Mouse (Mus musculus) liver, postnatal 0 days (tissue): Measurements from ENCODE around the gene Fut8. TPM values are rescaled to one million over a fixed set of nuclear protein-coding genes. Genes with fewer than 3 reads are reported as not detected.

ENCODE experiments used
- ATAC-seq: fragments of 200-750 bp; cut with Nextera tagmentation; 2 replicates; pipeline ENCODE4 v1.8.0; 2017; ENCODE audit warnings: mild to moderate bottlenecking, moderate library complexity
- DNase-seq: peaks from one replicate; pipeline ENCODE4 v3.0.0-alpha.2; 2016
- H3K27ac ChIP-seq: fragments of 300-500 bp; sonication (generic); 2 replicates; pipeline ENCODE4 v1.5.1; 2014; ENCODE audit warnings: antibody characterized with exemption, moderate library complexity, mild to moderate bottlenecking, low read depth
- H3K27me3 ChIP-seq: fragments of 300-500 bp; sonication (generic); 2 replicates; pipeline ENCODE4 v1.6.1; 2014; ENCODE audit warnings: low read length, control low read depth, mixed read lengths; ENCODE audit not compliant: insufficient read depth
- H3K36me3 ChIP-seq: fragments of 300-500 bp; sonication (generic); replicated peaks from 2 replicates; pipeline ENCODE4 v1.6.1; 2014; ENCODE audit warnings: mild to moderate bottlenecking, control low read depth, low read length, moderate library complexity, mixed read lengths; ENCODE audit not compliant: insufficient read depth
- H3K4me1 ChIP-seq: fragments of 300-500 bp; sonication (generic); 2 replicates; pipeline ENCODE4 v1.6.1; 2014; ENCODE audit warnings: antibody characterized with exemption, mild to moderate bottlenecking, control low read depth; ENCODE audit not compliant: insufficient read depth
- H3K4me2 ChIP-seq: fragments of 300-500 bp; sonication (generic); 2 replicates; pipeline ENCODE4 v1.6.1; 2014; ENCODE audit warnings: low read depth, mild to moderate bottlenecking, low read length, moderate library complexity, mixed read lengths
- H3K4me3 ChIP-seq: fragments of 300-500 bp; sonication (generic); 2 replicates; pipeline ENCODE4 v1.5.1; 2014; ENCODE audit warnings: low read depth, low read length
- H3K9ac ChIP-seq: fragments of 300-500 bp; sonication (generic); replicated peaks from 2 replicates; pipeline ENCODE4 v1.6.1; 2014; ENCODE audit warnings: mild to moderate bottlenecking, moderate library complexity
- H3K9me3 ChIP-seq: fragments of 300-500 bp; sonication (generic); 2 replicates; pipeline ENCODE4 v1.6.1; 2016; ENCODE audit warnings: mild to moderate bottlenecking, control low read depth, low read length, mixed read lengths
- CTCF ChIP-seq: sonication (generic); IDR thresholded peaks from 2 replicates; pipeline ENCODE4 v1.5.1; 2016; ENCODE audit warnings: antibody characterized with exemption, low read depth
- EP300 ChIP-seq: IDR thresholded peaks from 2 replicates; pipeline ENCODE4 v1.6.1; 2016; ENCODE audit warnings: antibody characterized with exemption, low read depth, mild to moderate bottlenecking
- WGBS: fragments of 180-500 bp; shearing (Covaris S2); extraction: QIAGEN DNeasy Blood & Tissue Kit; methylation state at CpG from one replicate; pipeline ENCODE4 v1.1.7; 2014; ENCODE audit not compliant: insufficient replicate concordance; 5-methylcytosine and 5-hydroxymethylcytosine counted together
- polyA plus RNA-seq: library from polyadenylated mRNA; unstranded; fragments of >200 nt; fragmentation: Nextera tagmentation; extraction: Ambion mirVana; gene quantifications from 2 replicates; pipeline ENCODE4 v1.2.1, GENCODE M21; 2015

The Fut8 gene
- polyA plus RNA-seq, 1 experiment from 2014 or later: 8.6 TPM

DNA sequence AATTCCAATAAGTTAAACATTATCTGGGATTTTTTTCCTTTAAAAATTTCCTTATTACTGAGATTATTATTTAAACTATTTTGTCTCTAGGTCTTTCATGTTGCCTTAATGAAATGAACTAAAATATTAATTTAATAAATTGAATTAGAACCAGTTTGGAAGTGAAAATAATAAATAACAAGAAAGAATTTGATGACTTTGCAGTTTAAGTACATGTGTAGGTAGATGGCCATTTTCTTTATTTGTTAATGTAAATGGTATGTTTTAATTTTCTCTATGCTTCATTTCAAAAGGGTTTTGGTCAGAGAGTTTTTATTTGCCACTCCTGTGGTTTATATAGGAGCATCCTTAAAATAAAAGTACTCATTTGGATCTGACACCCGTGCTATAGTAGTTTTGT, 177.8 kb downstream of the Fut8 start:
- TF ChIP-seq EP300 (no peak), CTCF (no peak)
- no peaks in the 10 kb centered on the region for H3K27me3 ChIP-seq
- H3K27ac ChIP-seq: no peak overlapping the region
- 88% methylated on average over 1 of the region's 1 CpGs for WGBS
- H3K9me3 ChIP-seq: no peaks in the 10 kb centered on the region
- DNase-seq (no peak), ATAC-seq (no peak)
- H3K4me3 ChIP-seq: no peak overlapping the region
- H3K36me3 ChIP-seq: no peaks in the 10 kb centered on the region; the same call in 1 of the 2 replicates
- H3K4me1 ChIP-seq: no peaks in the 10 kb centered on the region
- no peak overlapping the region for H3K9ac ChIP-seq
- H3K4me2 ChIP-seq: no peak overlapping the region

GRCm38 (mm10) chr12:77421667-77422393, 183.9 kb downstream of the Fut8 start:
- no peaks in the 10 kb centered on the region for H3K27me3 ChIP-seq
- no peaks in the 10 kb centered on the region for H3K9me3 ChIP-seq
- no peak overlapping the region for H3K9ac ChIP-seq
- no peak for TF ChIP-seq EP300
- no peak for TF ChIP-seq CTCF
- DNase-seq (no peak), ATAC-seq (no peak)
- H3K4me1 ChIP-seq: no peaks in the 10 kb centered on the region
- no peaks in the 10 kb centered on the region for H3K36me3 ChIP-seq
- 77% methylated on average over 6 of the region's 6 CpGs for WGBS
- H3K4me2 ChIP-seq: no peak overlapping the region
- no peak overlapping the region for H3K27ac ChIP-seq
- no peak overlapping the region for H3K4me3 ChIP-seq

- WGBS: 88% methylated on average over 3 of the region's 3 CpGs
- H3K4me1 ChIP-seq: no peaks in the 10 kb centered on the region
- H3K9me3 ChIP-seq: no peaks in the 10 kb centered on the region
- H3K27ac ChIP-seq: no peak overlapping the region
- H3K4me2 ChIP-seq: no peak overlapping the region
- TF ChIP-seq EP300 (no peak), CTCF (no peak)
- no peaks in the 10 kb centered on the region for H3K36me3 ChIP-seq
- no peak overlapping the region for H3K4me3 ChIP-seq
- ATAC-seq (no peak), DNase-seq (no peak)
- H3K9ac ChIP-seq: no peak overlapping the region
- no peaks in the 10 kb centered on the region for H3K27me3 ChIP-seq
These were observed 188.2 kb downstream of the Fut8 start for GRCm38 (mm10) chr12:77426093-77426492.

DNA sequence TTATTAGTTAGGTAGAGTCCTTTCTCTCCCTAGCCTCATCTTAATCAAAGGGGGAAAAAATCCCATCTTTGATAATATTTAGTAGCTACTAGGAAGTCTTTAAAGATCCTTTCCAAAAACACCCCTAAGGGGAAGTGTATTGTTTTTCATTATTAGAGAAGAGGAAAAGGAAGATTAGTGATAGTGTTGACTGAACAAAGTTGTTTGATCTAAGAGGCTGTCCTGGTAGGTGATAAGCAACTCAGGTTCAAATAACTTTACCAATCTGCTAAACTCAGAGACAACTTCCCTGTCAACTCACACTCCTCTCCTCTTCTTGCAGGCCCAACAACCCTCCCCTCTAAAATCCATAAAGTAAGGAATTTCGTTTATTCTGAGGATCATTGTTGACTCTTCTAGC, 190.2 kb downstream of the Fut8 start:
- H3K36me3 ChIP-seq: no peaks in the 10 kb centered on the region
- H3K27me3 ChIP-seq: no peaks in the 10 kb centered on the region
- no peak overlapping the region for H3K4me2 ChIP-seq
- H3K27ac ChIP-seq: no peak overlapping the region
- no peak overlapping the region for H3K4me3 ChIP-seq
- no peaks in the 10 kb centered on the region for H3K4me1 ChIP-seq
- WGBS: 55% methylated on average over 1 of the region's 1 CpGs
- ATAC-seq (no peak), DNase-seq (no peak)
- H3K9me3 ChIP-seq: no peaks in the 10 kb centered on the region
- H3K9ac ChIP-seq: no peak overlapping the region
- TF ChIP-seq EP300 (no peak), CTCF (no peak)

DNA sequence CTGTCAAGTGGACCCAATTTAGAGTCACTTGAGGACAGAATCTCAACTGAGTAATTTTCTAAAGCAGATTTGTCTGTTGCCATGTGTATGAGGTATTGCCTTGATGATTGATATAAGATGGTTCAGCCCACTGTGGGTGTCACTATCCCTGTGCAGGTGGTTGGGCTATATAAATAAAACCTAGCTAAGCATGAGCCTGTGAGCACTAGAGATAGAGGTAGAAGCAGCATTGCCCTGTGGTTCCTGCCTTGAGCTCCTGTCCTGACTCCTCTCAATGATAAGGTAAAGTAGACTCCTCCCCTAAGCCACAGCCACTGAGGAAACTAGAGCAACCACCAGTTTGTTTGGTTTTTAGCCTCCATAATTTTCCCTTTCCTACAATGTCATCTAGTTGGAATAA, 191.5 kb downstream of the Fut8 start:
- ATAC-seq: no peak
- no peak overlapping the region for H3K27ac ChIP-seq

GRCm38 (mm10) chr12:77436733-77437132, 198.8 kb downstream of the Fut8 start:
- TF ChIP-seq EP300: no peak
- no peak for TF ChIP-seq CTCF
- 74% methylated on average over 2 of the region's 2 CpGs for WGBS
- Histone ChIP-seq H3K9ac (no peak overlapping the region), H3K4me2 (no peak overlapping the region), H3K27me3 (no peaks in the 10 kb centered on the region), H3K4me1 (no peaks in the 10 kb centered on the region), H3K36me3 (no peaks in the 10 kb centered on the region), H3K4me3 (no peak overlapping the region), H3K9me3 (no peaks in the 10 kb centered on the region), H3K27ac (no peak overlapping the region)
- no peak for ATAC-seq
- DNase-seq: no peak

More for the DNA sequence above, 191.5 kb downstream of the Fut8 start:
- no peaks in the 10 kb centered on the region for H3K4me1 ChIP-seq
- no peaks in the 10 kb centered on the region for H3K27me3 ChIP-seq
- H3K9ac ChIP-seq: no peak overlapping the region
- no peak overlapping the region for H3K4me2 ChIP-seq
- TF ChIP-seq CTCF (no peak), EP300 (no peak)
- H3K9me3 ChIP-seq: no peaks in the 10 kb centered on the region
- no peak for DNase-seq
- H3K36me3 ChIP-seq: no peaks in the 10 kb centered on the region
- no peak overlapping the region for H3K4me3 ChIP-seq
